Mouse (Mus musculus) liver, embryonic 18 days (tissue): ENCODE data around the gene Serhl. TPM values are rescaled to one million over a fixed set of nuclear protein-coding genes. Genes with fewer than 3 reads are reported as not detected.

Experiments
- polyA plus RNA-seq: library from polyadenylated mRNA; depleted of rRNA; stranded (reverse); fragments of >200 nt; gene quantifications from 2 replicates; pipeline ENCODE4 v1.2.3, GENCODE M21; 2012; rRNA removed

Gene Serhl
- 16.4 and 19.3 TPM in 2 replicates for polyA plus RNA-seq

GRCm38 (mm10) chr15:83089429-83089605, at the start of gene Serhl:
TSS of gene Serhl (plus strand) at chr15:83089506.

GRCm38 (mm10) chr15:83122566-83123145, 33.4 kb downstream of the Serhl start, which contains the start of gene Rrp7a:
TSS of gene Rrp7a (minus strand) at chr15:83122801.

GRCm38 (mm10) chr15:83149196-83150072, 60.1 kb downstream of the Serhl start, which contains the start of gene Poldip3:
TSS of gene Poldip3 (minus strand) at chr15:83149384.

Other genes with a start within 250 kb of the Serhl start
- 4.6 and 5.0 TPM in 2 replicates for gene Tcf20, start 101.6 kb upstream of the Serhl start, polyA plus RNA-seq
- gene Nfam1, start 56.2 kb upstream of the Serhl start, polyA plus RNA-seq: 7.5 and 8.4 TPM in 2 replicates
- gene Rrp7a, start 33.3 kb downstream of the Serhl start, polyA plus RNA-seq: 18.9 and 19.0 TPM in 2 replicates
- 22.0 and 22.3 TPM in 2 replicates for gene Poldip3, start 59.9 kb downstream of the Serhl start, polyA plus RNA-seq
- gene Cyb5r3, start 83.1 kb downstream of the Serhl start, polyA plus RNA-seq: 82.4 and 87.8 TPM in 2 replicates
- 0.10 TPM in 2 replicates for gene A4galt, start 162.3 kb downstream of the Serhl start, polyA plus RNA-seq